Mouse (Mus musculus): ENCODE measurements at regions not wholly inside any gene's neighbourhood (a gene's known extent, or its start where the extent isn't known, plus 50 kb on each side); places are given as distances from the start of the nearest gene placed in this dataset.

GRCm38 (mm10) chr1:129146395-129147094 lies 126.6 kb upstream of the Thsd7b start:
- DNase-seq (ENCODE audit: low spot score) (no peak), ATAC-seq (replicated peaks; ENCODE audit: low FRiP score, low TSS enrichment, low read depth) (no peak)
- no peak overlapping the region for H3K4me2 ChIP-seq (ENCODE audit: low read length)
- H3K9me3 ChIP-seq (ENCODE audit: control insufficient read depth, low read length) = no peaks in the 10 kb centered on the region
- no peaks in the 10 kb centered on the region for H3K4me1 ChIP-seq (replicated peaks; ENCODE audit: control insufficient read depth, insufficient read depth, low read length)
- H3K27ac ChIP-seq (ENCODE audit: low read depth) = no peak overlapping the region
- no peaks in the 10 kb centered on the region for H3K27me3 ChIP-seq (replicated peaks; ENCODE audit: control insufficient read depth, insufficient read depth, low read length)
- H3K9ac ChIP-seq (ENCODE audit: low read length) = no peak overlapping the region
- WGBS = 65% methylated on average over 4 of the region's 4 CpGs
- H3K4me3 ChIP-seq (ENCODE audit: low read depth, low read length) = no peak overlapping the region
- H3K36me3 ChIP-seq (ENCODE audit: control insufficient read depth, insufficient read depth, low read length) = no peaks in the 10 kb centered on the region

- no peak overlapping the region for H3K4me2 ChIP-seq (ENCODE audit: low read length)
- no peaks in the 10 kb centered on the region for H3K27me3 ChIP-seq (replicated peaks; ENCODE audit: control insufficient read depth, insufficient read depth, low read length)
- H3K9me3 ChIP-seq (ENCODE audit: control insufficient read depth, low read length) = no peaks in the 10 kb centered on the region
- 86% methylated on average over 7 of the region's 7 CpGs for WGBS
- no peak overlapping the region for H3K9ac ChIP-seq (ENCODE audit: low read length)
- no peak for DNase-seq (ENCODE audit: low spot score)
- no peaks in the 10 kb centered on the region for H3K36me3 ChIP-seq (ENCODE audit: control insufficient read depth, insufficient read depth, low read length)
- no peak overlapping the region for H3K27ac ChIP-seq (ENCODE audit: low read depth)
- ATAC-seq (replicated peaks; ENCODE audit: low FRiP score, low TSS enrichment, low read depth) = no peak
- no peak overlapping the region for H3K4me3 ChIP-seq (ENCODE audit: low read depth, low read length)
- H3K4me1 ChIP-seq (replicated peaks; ENCODE audit: control insufficient read depth, insufficient read depth, low read length) = no peaks in the 10 kb centered on the region
Measured at GRCm38 (mm10) chr1:129138783-129139182, 134.3 kb upstream of the Thsd7b start.

GRCm38 (mm10) chr1:129106961-129107557 lies 166.0 kb upstream of the Thsd7b start:
- no peaks in the 10 kb centered on the region for H3K36me3 ChIP-seq (ENCODE audit: control insufficient read depth, insufficient read depth, low read length)
- no peaks in the 10 kb centered on the region for H3K4me1 ChIP-seq (replicated peaks; ENCODE audit: control insufficient read depth, insufficient read depth, low read length)
- H3K4me3 ChIP-seq (ENCODE audit: low read depth, low read length) = no peak overlapping the region
- no peaks in the 10 kb centered on the region for H3K9me3 ChIP-seq (ENCODE audit: control insufficient read depth, low read length)
- ATAC-seq (replicated peaks; ENCODE audit: low FRiP score, low TSS enrichment, low read depth) (no peak), DNase-seq (ENCODE audit: low spot score) (no peak)
- H3K27ac ChIP-seq (ENCODE audit: low read depth) = no peak overlapping the region
- H3K4me2 ChIP-seq (ENCODE audit: low read length) = no peak overlapping the region
- H3K9ac ChIP-seq (ENCODE audit: low read length) = no peak overlapping the region
- 66% methylated on average over 1 of the region's 1 CpGs for WGBS
- H3K27me3 ChIP-seq (replicated peaks; ENCODE audit: control insufficient read depth, insufficient read depth, low read length) = no peaks in the 10 kb centered on the region

GRCm38 (mm10) chr1:129100997-129101396 lies 172.1 kb upstream of the Thsd7b start:
- Histone ChIP-seq H3K27ac (ENCODE audit: low read depth) (no peak overlapping the region), H3K4me2 (ENCODE audit: low read length) (no peak overlapping the region), H3K4me3 (ENCODE audit: low read depth, low read length) (no peak overlapping the region), H3K9me3 (ENCODE audit: control insufficient read depth, low read length) (no peaks in the 10 kb centered on the region), H3K36me3 (ENCODE audit: control insufficient read depth, insufficient read depth, low read length) (no peaks in the 10 kb centered on the region), H3K9ac (ENCODE audit: low read length) (no peak overlapping the region), H3K4me1 (replicated peaks; ENCODE audit: control insufficient read depth, insufficient read depth, low read length) (no peaks in the 10 kb centered on the region), H3K27me3 (replicated peaks; ENCODE audit: control insufficient read depth, insufficient read depth, low read length) (no peaks in the 10 kb centered on the region)
- WGBS = 83% methylated on average over 8 of the region's 8 CpGs
- DNase-seq (ENCODE audit: low spot score) = no peak
- no peak for ATAC-seq (replicated peaks; ENCODE audit: low FRiP score, low TSS enrichment, low read depth)

- H3K36me3 ChIP-seq (ENCODE audit: control insufficient read depth, insufficient read depth, low read length) = no peaks in the 10 kb centered on the region
- no peaks in the 10 kb centered on the region for H3K9me3 ChIP-seq (ENCODE audit: control insufficient read depth, low read length)
- no peak for DNase-seq (ENCODE audit: low spot score)
- no peak overlapping the region for H3K4me2 ChIP-seq (ENCODE audit: low read length)
- no peaks in the 10 kb centered on the region for H3K4me1 ChIP-seq (replicated peaks; ENCODE audit: control insufficient read depth, insufficient read depth, low read length)
- no peak overlapping the region for H3K27ac ChIP-seq (ENCODE audit: low read depth)
- H3K4me3 ChIP-seq (ENCODE audit: low read depth, low read length) = no peak overlapping the region
- H3K27me3 ChIP-seq (replicated peaks; ENCODE audit: control insufficient read depth, insufficient read depth, low read length) = no peaks in the 10 kb centered on the region
- ATAC-seq (replicated peaks; ENCODE audit: low FRiP score, low TSS enrichment, low read depth) = no peak
- no peak overlapping the region for H3K9ac ChIP-seq (ENCODE audit: low read length)
- 74% methylated on average over 3 of the region's 3 CpGs for WGBS
Measured at GRCm38 (mm10) chr1:129078274-129078673, 194.8 kb upstream of the Thsd7b start.

- ATAC-seq (replicated peaks; ENCODE audit: low FRiP score, low TSS enrichment, low read depth) (no peak), DNase-seq (ENCODE audit: low spot score) (no peak)
- H3K9me3 ChIP-seq (ENCODE audit: control insufficient read depth, low read length) = no peaks in the 10 kb centered on the region
- H3K4me3 ChIP-seq (ENCODE audit: low read depth, low read length) = no peak overlapping the region
- no peak overlapping the region for H3K27ac ChIP-seq (ENCODE audit: low read depth)
- WGBS = 73% methylated on average over 6 of the region's 6 CpGs
- no peak overlapping the region for H3K4me2 ChIP-seq (ENCODE audit: low read length)
- H3K4me1 ChIP-seq (replicated peaks; ENCODE audit: control insufficient read depth, insufficient read depth, low read length) = no peaks in the 10 kb centered on the region
- H3K36me3 ChIP-seq (ENCODE audit: control insufficient read depth, insufficient read depth, low read length) = no peaks in the 10 kb centered on the region
- H3K9ac ChIP-seq (ENCODE audit: low read length) = no peak overlapping the region
- H3K27me3 ChIP-seq (replicated peaks; ENCODE audit: control insufficient read depth, insufficient read depth, low read length) = no peaks in the 10 kb centered on the region
Measured at GRCm38 (mm10) chr1:129057182-129057581, 215.9 kb upstream of the Thsd7b start.

- H3K27me3 ChIP-seq (replicated peaks; ENCODE audit: control insufficient read depth, insufficient read depth, low read length) = no peaks in the 10 kb centered on the region
- no peak for DNase-seq (ENCODE audit: low spot score)
- no peak overlapping the region for H3K27ac ChIP-seq (ENCODE audit: low read depth)
- no peaks in the 10 kb centered on the region for H3K36me3 ChIP-seq (ENCODE audit: control insufficient read depth, insufficient read depth, low read length)
- H3K9me3 ChIP-seq (ENCODE audit: control insufficient read depth, low read length) = no peaks in the 10 kb centered on the region
- no peak overlapping the region for H3K4me3 ChIP-seq (ENCODE audit: low read depth, low read length)
- H3K4me1 ChIP-seq (replicated peaks; ENCODE audit: control insufficient read depth, insufficient read depth, low read length) = no peaks in the 10 kb centered on the region
- no peak overlapping the region for H3K9ac ChIP-seq (ENCODE audit: low read length)
- H3K4me2 ChIP-seq (ENCODE audit: low read length) = no peak overlapping the region
- ATAC-seq (replicated peaks; ENCODE audit: low FRiP score, low TSS enrichment, low read depth) = no peak
Measured at GRCm38 (mm10) chr1:129055252-129055651, 217.8 kb upstream of the Thsd7b start.

GRCm38 (mm10) chr1:129033707-129034106 lies 239.4 kb upstream of the Thsd7b start:
- no peak overlapping the region for H3K4me2 ChIP-seq (ENCODE audit: low read length)
- no peak overlapping the region for H3K9ac ChIP-seq (ENCODE audit: low read length)
- DNase-seq (ENCODE audit: low spot score) = no peak
- no peaks in the 10 kb centered on the region for H3K9me3 ChIP-seq (ENCODE audit: control insufficient read depth, low read length)
- ATAC-seq (replicated peaks; ENCODE audit: low FRiP score, low TSS enrichment, low read depth) = no peak
- H3K4me1 ChIP-seq (replicated peaks; ENCODE audit: control insufficient read depth, insufficient read depth, low read length) = no peaks in the 10 kb centered on the region
- 85% methylated on average over 5 of the region's 5 CpGs for WGBS
- H3K4me3 ChIP-seq (ENCODE audit: low read depth, low read length) = no peak overlapping the region
- no peaks in the 10 kb centered on the region for H3K27me3 ChIP-seq (replicated peaks; ENCODE audit: control insufficient read depth, insufficient read depth, low read length)
- no peak overlapping the region for H3K27ac ChIP-seq (ENCODE audit: low read depth)
- H3K36me3 ChIP-seq (ENCODE audit: control insufficient read depth, insufficient read depth, low read length) = no peaks in the 10 kb centered on the region

GRCm38 (mm10) chr1:129005899-129006298 lies 267.2 kb upstream of the Thsd7b start:
- no peaks in the 10 kb centered on the region for H3K9me3 ChIP-seq (ENCODE audit: control insufficient read depth, low read length)
- H3K9ac ChIP-seq (ENCODE audit: low read length) = no peak overlapping the region
- H3K4me1 ChIP-seq (replicated peaks; ENCODE audit: control insufficient read depth, insufficient read depth, low read length) = no peaks in the 10 kb centered on the region
- no peak overlapping the region for H3K4me3 ChIP-seq (ENCODE audit: low read depth, low read length)
- no peak overlapping the region for H3K27ac ChIP-seq (ENCODE audit: low read depth)
- no peak overlapping the region for H3K4me2 ChIP-seq (ENCODE audit: low read length)
- 65% methylated on average over 1 of the region's 1 CpGs for WGBS
- no peaks in the 10 kb centered on the region for H3K36me3 ChIP-seq (ENCODE audit: control insufficient read depth, insufficient read depth, low read length)
- DNase-seq (ENCODE audit: low spot score) (no peak), ATAC-seq (replicated peaks; ENCODE audit: low FRiP score, low TSS enrichment, low read depth) (no peak)
- no peaks in the 10 kb centered on the region for H3K27me3 ChIP-seq (replicated peaks; ENCODE audit: control insufficient read depth, insufficient read depth, low read length)
